Mouse (Mus musculus): ENCODE results near the gene Copz1. TPM values are rescaled to one million over a fixed set of nuclear protein-coding genes. Genes with fewer than 3 reads are reported as not detected.
A peak's percentile ranks its signal among the peaks of the same experiment; 100 is the strongest.

The Copz1 gene
- polyA plus RNA-seq, 1 experiment from 2014 or later = 334 TPM

GRCm38 (mm10) chr15:103314181-103314580 lies 41.7 kb downstream of the Copz1 start:
- H3K27me3 ChIP-seq (ENCODE audit: control insufficient read depth, insufficient read depth, low read length) = no peaks in the 10 kb centered on the region
- no peak overlapping the region for H3K27ac ChIP-seq (replicated peaks; ENCODE audit: low read depth, low read length)
- H3K9ac ChIP-seq (ENCODE audit: low read length) = no peak overlapping the region
- ATAC-seq (ENCODE audit: insufficient number of reproducible peaks, low FRiP score, low TSS enrichment, low read depth) (0 out of 2 replicates have a peak, but pooled peaks have one; percentile 8), DNase-seq (ENCODE audit: low spot score) (no peak)
- peaks cover 16% of the 10 kb centered on the region for H3K4me1 ChIP-seq (ENCODE audit: control insufficient read depth, insufficient read depth, low read length)
- 37% methylated on average over 21 of the region's 22 CpGs for WGBS
- peak overlapping the region; percentile 48 for H3K4me2 ChIP-seq (ENCODE audit: low read depth, severe bottlenecking)
- H3K9me3 ChIP-seq (ENCODE audit: control insufficient read depth, low read length) = no peaks in the 10 kb centered on the region
- H3K36me3 ChIP-seq (ENCODE audit: control insufficient read depth, insufficient read depth, low read length) = no peaks in the 10 kb centered on the region
- peak overlapping the region; percentile 22 for H3K4me3 ChIP-seq (ENCODE audit: low read depth, low read length)

- H3K4me2 ChIP-seq (ENCODE audit: low read depth, severe bottlenecking) = peak overlapping the region; percentile 48
- WGBS = 6% methylated on average over 18 of the region's 18 CpGs
- ATAC-seq (ENCODE audit: insufficient number of reproducible peaks, low FRiP score, low TSS enrichment, low read depth) (peak; percentile 77), DNase-seq (ENCODE audit: low spot score) (peak; percentile 90)
- H3K9me3 ChIP-seq (ENCODE audit: control insufficient read depth, low read length) = no peaks in the 10 kb centered on the region
- no peak overlapping the region for H3K27ac ChIP-seq (replicated peaks; ENCODE audit: low read depth, low read length)
- H3K27me3 ChIP-seq (ENCODE audit: control insufficient read depth, insufficient read depth, low read length) = no peaks in the 10 kb centered on the region
- peak overlapping the region; percentile 22 for H3K4me3 ChIP-seq (ENCODE audit: low read depth, low read length)
- H3K36me3 ChIP-seq (ENCODE audit: control insufficient read depth, insufficient read depth, low read length) = no peaks in the 10 kb centered on the region
- H3K4me1 ChIP-seq (ENCODE audit: control insufficient read depth, insufficient read depth, low read length) = peaks cover 16% of the 10 kb centered on the region
- H3K9ac ChIP-seq (ENCODE audit: low read length) = no peak overlapping the region
Measured at GRCm38 (mm10) chr15:103315011-103315502, 42.5 kb downstream of the Copz1 start.

GRCm38 (mm10) chr15:103315979-103316776 lies 43.7 kb downstream of the Copz1 start:
- WGBS = 91% methylated on average over 10 of the region's 10 CpGs
- Histone ChIP-seq H3K4me3 (ENCODE audit: low read depth, low read length) (no peak overlapping the region), H3K27ac (replicated peaks; ENCODE audit: low read depth, low read length) (no peak overlapping the region), H3K4me1 (ENCODE audit: control insufficient read depth, insufficient read depth, low read length) (peaks cover 16% of the 10 kb centered on the region), H3K4me2 (ENCODE audit: low read depth, severe bottlenecking) (no peak overlapping the region), H3K27me3 (ENCODE audit: control insufficient read depth, insufficient read depth, low read length) (no peaks in the 10 kb centered on the region), H3K9me3 (ENCODE audit: control insufficient read depth, low read length) (no peaks in the 10 kb centered on the region), H3K9ac (ENCODE audit: low read length) (no peak overlapping the region), H3K36me3 (ENCODE audit: control insufficient read depth, insufficient read depth, low read length) (no peaks in the 10 kb centered on the region)
- no peak for ATAC-seq (ENCODE audit: insufficient number of reproducible peaks, low FRiP score, low TSS enrichment, low read depth)
- DNase-seq (ENCODE audit: low spot score) = no peak

GRCm38 (mm10) chr15:103317120-103317519 lies 44.6 kb downstream of the Copz1 start:
- Histone ChIP-seq H3K9ac (ENCODE audit: low read length) (no peak overlapping the region), H3K36me3 (ENCODE audit: control insufficient read depth, insufficient read depth, low read length) (no peaks in the 10 kb centered on the region), H3K9me3 (ENCODE audit: control insufficient read depth, low read length) (no peaks in the 10 kb centered on the region), H3K4me1 (ENCODE audit: control insufficient read depth, insufficient read depth, low read length) (peaks cover 16% of the 10 kb centered on the region), H3K4me2 (ENCODE audit: low read depth, severe bottlenecking) (no peak overlapping the region), H3K27me3 (ENCODE audit: control insufficient read depth, insufficient read depth, low read length) (no peaks in the 10 kb centered on the region), H3K27ac (replicated peaks; ENCODE audit: low read depth, low read length) (no peak overlapping the region), H3K4me3 (ENCODE audit: low read depth, low read length) (no peak overlapping the region)
- no peak for DNase-seq (ENCODE audit: low spot score)
- ATAC-seq (ENCODE audit: insufficient number of reproducible peaks, low FRiP score, low TSS enrichment, low read depth) = no peak

- no peak overlapping the region for H3K27ac ChIP-seq (replicated peaks; ENCODE audit: low read depth, low read length)
- DNase-seq (ENCODE audit: low spot score) (no peak), ATAC-seq (ENCODE audit: insufficient number of reproducible peaks, low FRiP score, low TSS enrichment, low read depth) (no peak)
- H3K9me3 ChIP-seq (ENCODE audit: control insufficient read depth, low read length) = no peaks in the 10 kb centered on the region
- peaks cover 22% of the 10 kb centered on the region for H3K4me1 ChIP-seq (ENCODE audit: control insufficient read depth, insufficient read depth, low read length)
- H3K36me3 ChIP-seq (ENCODE audit: control insufficient read depth, insufficient read depth, low read length) = no peaks in the 10 kb centered on the region
- WGBS = 90% methylated on average over 8 of the region's 8 CpGs
- H3K4me3 ChIP-seq (ENCODE audit: low read depth, low read length) = no peak overlapping the region
- no peak overlapping the region for H3K4me2 ChIP-seq (ENCODE audit: low read depth, severe bottlenecking)
- no peaks in the 10 kb centered on the region for H3K27me3 ChIP-seq (ENCODE audit: control insufficient read depth, insufficient read depth, low read length)
- no peak overlapping the region for H3K9ac ChIP-seq (ENCODE audit: low read length)
Measured at GRCm38 (mm10) chr15:103317731-103318130, 45.2 kb downstream of the Copz1 start.

- no peaks in the 10 kb centered on the region for H3K27me3 ChIP-seq (ENCODE audit: control insufficient read depth, insufficient read depth, low read length)
- H3K9ac ChIP-seq (ENCODE audit: low read length) = no peak overlapping the region
- H3K4me1 ChIP-seq (ENCODE audit: control insufficient read depth, insufficient read depth, low read length) = peaks cover 22% of the 10 kb centered on the region
- no peak for DNase-seq (ENCODE audit: low spot score)
- 80% methylated on average over 3 of the region's 3 CpGs for WGBS
- no peaks in the 10 kb centered on the region for H3K36me3 ChIP-seq (ENCODE audit: control insufficient read depth, insufficient read depth, low read length)
- no peak overlapping the region for H3K27ac ChIP-seq (replicated peaks; ENCODE audit: low read depth, low read length)
- H3K9me3 ChIP-seq (ENCODE audit: control insufficient read depth, low read length) = no peaks in the 10 kb centered on the region
- no peak overlapping the region for H3K4me2 ChIP-seq (ENCODE audit: low read depth, severe bottlenecking)
- ATAC-seq (ENCODE audit: insufficient number of reproducible peaks, low FRiP score, low TSS enrichment, low read depth) = no peak
- H3K4me3 ChIP-seq (ENCODE audit: low read depth, low read length) = no peak overlapping the region
Measured at GRCm38 (mm10) chr15:103318201-103318816, 45.8 kb downstream of the Copz1 start.

GRCm38 (mm10) chr15:103321076-103321475 lies 48.6 kb downstream of the Copz1 start:
- H3K4me2 ChIP-seq (ENCODE audit: low read depth, severe bottlenecking) = no peak overlapping the region
- DNase-seq (ENCODE audit: low spot score) (peak; percentile 55), ATAC-seq (ENCODE audit: insufficient number of reproducible peaks, low FRiP score, low TSS enrichment, low read depth) (no peak)
- no peak overlapping the region for H3K4me3 ChIP-seq (ENCODE audit: low read depth, low read length)
- 44% methylated on average over 1 of the region's 1 CpGs for WGBS
- H3K36me3 ChIP-seq (ENCODE audit: control insufficient read depth, insufficient read depth, low read length) = no peaks in the 10 kb centered on the region
- no peak overlapping the region for H3K9ac ChIP-seq (ENCODE audit: low read length)
- no peaks in the 10 kb centered on the region for H3K27me3 ChIP-seq (ENCODE audit: control insufficient read depth, insufficient read depth, low read length)
- peaks cover 10% of the 10 kb centered on the region for H3K4me1 ChIP-seq (ENCODE audit: control insufficient read depth, insufficient read depth, low read length)
- H3K27ac ChIP-seq (replicated peaks; ENCODE audit: low read depth, low read length) = no peak overlapping the region
- no peaks in the 10 kb centered on the region for H3K9me3 ChIP-seq (ENCODE audit: control insufficient read depth, low read length)

- WGBS = 47% methylated on average over 4 of the region's 4 CpGs
- no peak for DNase-seq (ENCODE audit: low spot score)
- no peak for ATAC-seq (ENCODE audit: insufficient number of reproducible peaks, low FRiP score, low TSS enrichment, low read depth)
- Histone ChIP-seq H3K27me3 (ENCODE audit: control insufficient read depth, insufficient read depth, low read length) (no peaks in the 10 kb centered on the region), H3K27ac (replicated peaks; ENCODE audit: low read depth, low read length) (no peak overlapping the region), H3K4me1 (ENCODE audit: control insufficient read depth, insufficient read depth, low read length) (peaks cover 10% of the 10 kb centered on the region), H3K36me3 (ENCODE audit: control insufficient read depth, insufficient read depth, low read length) (no peaks in the 10 kb centered on the region), H3K9ac (ENCODE audit: low read length) (peak overlapping the region; percentile 72), H3K4me2 (ENCODE audit: low read depth, severe bottlenecking) (peak overlapping the region; percentile 85), H3K4me3 (ENCODE audit: low read depth, low read length) (peak overlapping the region; percentile 75), H3K9me3 (ENCODE audit: control insufficient read depth, low read length) (no peaks in the 10 kb centered on the region)
Measured at GRCm38 (mm10) chr15:103322396-103322795, 49.9 kb downstream of the Copz1 start.
